Mouse (Mus musculus) heart, postnatal 4 days (tissue): ENCODE results near the gene Olfr764-ps1. TPM values are rescaled to one million over a fixed set of nuclear protein-coding genes. Genes with fewer than 3 reads are reported as not detected.
"Not testable (repeated sequence)": the region's sequence is repeated elsewhere in the genome, so short reads cannot be mapped to it uniquely, and the experiment has no call there.

Experiments used
- DNase-seq: peaks from one replicate; pipeline ENCODE4 v3.0.0; 2021
- total RNA-seq, 2 experiments: library from RNA; stranded (reverse); gene quantifications; 2 replicates each; pipeline ENCODE4 v1.2.3; 2021

The Olfr764-ps1 gene
- not detected for total RNA-seq

DNA sequence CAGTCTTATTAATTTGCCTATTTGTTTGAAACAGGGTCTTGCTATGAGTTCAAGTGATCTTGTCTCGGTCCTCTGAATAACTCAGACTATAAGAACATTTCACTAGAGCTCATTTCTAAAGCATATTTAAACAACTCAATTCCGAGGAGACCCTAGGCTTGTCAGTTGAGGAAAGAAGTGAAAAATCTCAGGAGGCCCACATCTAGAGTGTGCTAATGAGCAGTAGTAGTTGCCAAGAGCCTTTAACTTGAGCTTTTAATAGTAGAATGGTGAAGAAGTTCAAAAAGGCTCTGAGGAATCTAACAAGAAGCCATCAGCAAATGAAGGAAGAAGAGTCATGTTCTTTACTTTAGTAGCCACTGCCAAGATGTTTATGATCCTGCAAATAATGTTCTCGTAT is at the start of gene Olfr764-ps1:
Gene Olfr764-ps1 (minus strand): TSS at position 101 of the 400 bp plus-strand sequence.
- no peak for DNase-seq

DNA sequence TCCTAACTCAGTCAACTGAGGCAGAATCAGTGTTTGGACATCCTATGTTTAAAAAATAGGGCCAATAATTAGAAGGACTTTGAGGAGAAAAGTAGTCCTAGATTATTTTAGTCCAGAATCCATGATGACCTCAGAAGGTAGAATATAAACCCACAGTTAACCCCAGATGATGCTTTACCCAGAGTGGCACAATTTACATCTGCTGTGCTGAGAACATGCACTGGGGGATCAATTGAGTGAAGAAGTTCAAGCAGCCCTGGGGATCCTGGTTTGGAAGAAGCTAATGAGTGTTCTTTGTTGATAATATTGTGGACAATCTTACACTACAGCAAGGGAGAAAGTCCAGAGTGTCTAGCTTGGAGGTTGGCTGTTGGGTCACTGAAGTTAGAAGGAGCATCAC is 43.1 kb upstream of the Olfr764-ps1 start, which contains the start of gene Olfr767:
Gene Olfr767 (minus strand): TSS at position 101 of the 400 bp plus-strand sequence.
- DNase-seq, result not testable (repeated sequence)

DNA sequence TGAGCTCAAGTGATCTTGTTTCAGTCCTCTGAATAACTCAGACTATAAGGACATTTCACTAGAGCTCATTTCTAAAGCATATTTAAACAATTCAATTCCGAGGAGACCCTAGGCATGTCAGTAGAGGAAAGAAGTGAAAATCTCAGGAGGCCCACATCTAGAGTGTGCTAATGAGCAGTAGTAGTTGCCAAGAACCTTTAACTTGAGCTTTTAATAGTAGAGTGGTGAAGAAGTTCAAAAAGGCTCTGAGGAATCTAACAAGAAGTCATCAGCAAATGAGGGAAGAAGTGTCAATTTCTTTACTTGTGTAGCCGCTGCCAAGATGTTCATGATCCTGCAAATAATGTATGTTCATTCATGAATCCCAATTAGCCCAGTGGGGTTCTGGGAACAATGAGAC is 29.2 kb upstream of the Olfr764-ps1 start, which contains the start of gene Olfr766-ps1:
Gene Olfr766-ps1 (minus strand): TSS at position 101 of the 400 bp plus-strand sequence.
- DNase-seq, result no peak

DNA sequence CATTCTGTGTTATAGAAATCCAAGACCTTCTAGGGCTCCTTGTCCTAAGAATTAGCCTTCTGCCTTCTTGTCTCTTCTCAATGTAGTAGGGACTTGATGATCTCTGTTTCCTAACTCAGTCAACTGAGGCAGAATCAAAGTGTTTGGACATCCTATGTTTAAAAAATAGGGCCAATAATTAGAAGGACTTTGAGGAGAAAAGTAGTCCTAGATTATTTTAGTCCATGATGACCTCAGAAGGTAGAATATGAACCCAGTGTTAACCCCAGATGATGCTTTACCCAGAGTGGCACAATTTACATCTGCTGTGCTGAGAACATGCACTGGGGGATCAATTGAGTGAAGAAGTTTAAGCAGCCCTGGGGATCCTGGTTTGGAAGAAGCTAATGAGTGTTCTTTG is 10.2 kb upstream of the Olfr764-ps1 start, which contains the start of gene Olfr765:
Gene Olfr765 (minus strand): TSS at position 101 of the 400 bp plus-strand sequence.
- not testable (repeated sequence) for DNase-seq

GRCm38 (mm10) chr10:129028343-129028742 is 11.4 kb downstream of the Olfr764-ps1 start:
- no peak for DNase-seq

- peak; percentile 41 for DNase-seq
Measured at GRCm38 (mm10) chr10:129026018-129026662, 13.6 kb downstream of the Olfr764-ps1 start.

DNA sequence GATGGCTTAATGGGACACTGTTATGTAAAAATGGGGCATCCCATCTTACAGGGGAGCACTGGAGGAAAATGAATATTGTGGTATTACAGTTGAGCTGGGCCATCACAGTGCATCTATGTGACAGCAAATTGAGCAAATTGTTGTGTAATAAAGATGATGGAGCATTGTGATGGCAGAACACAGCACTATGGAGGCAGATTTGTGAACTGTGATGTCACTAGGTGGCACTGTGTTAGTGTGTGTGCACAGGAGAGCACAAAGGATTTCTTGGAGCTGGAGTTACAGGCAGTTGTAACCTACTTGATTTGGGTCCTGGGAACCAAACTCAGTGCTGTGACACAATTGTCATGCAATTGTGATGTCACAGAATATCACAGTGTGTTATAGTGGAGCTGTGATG is 16.4 kb downstream of the Olfr764-ps1 start:
- DNase-seq, result no peak

GRCm38 (mm10) chr10:129014477-129014876 is 25.2 kb downstream of the Olfr764-ps1 start:
- DNase-seq, result no peak

GRCm38 (mm10) chr10:129011511-129011910 is 28.2 kb downstream of the Olfr764-ps1 start:
- DNase-seq, result not testable (repeated sequence)

GRCm38 (mm10) chr10:129010288-129010841 is 29.3 kb downstream of the Olfr764-ps1 start, which contains the start of gene Olfr763:
Gene Olfr763 (plus strand): TSS chr10:129010791.
- no peak for DNase-seq

- DNase-seq, result no peak
Measured at GRCm38 (mm10) chr10:129004032-129004920, 35.4 kb downstream of the Olfr764-ps1 start.

GRCm38 (mm10) chr10:128996523-128997040 is 43.1 kb downstream of the Olfr764-ps1 start:
- DNase-seq, result no peak

DNA sequence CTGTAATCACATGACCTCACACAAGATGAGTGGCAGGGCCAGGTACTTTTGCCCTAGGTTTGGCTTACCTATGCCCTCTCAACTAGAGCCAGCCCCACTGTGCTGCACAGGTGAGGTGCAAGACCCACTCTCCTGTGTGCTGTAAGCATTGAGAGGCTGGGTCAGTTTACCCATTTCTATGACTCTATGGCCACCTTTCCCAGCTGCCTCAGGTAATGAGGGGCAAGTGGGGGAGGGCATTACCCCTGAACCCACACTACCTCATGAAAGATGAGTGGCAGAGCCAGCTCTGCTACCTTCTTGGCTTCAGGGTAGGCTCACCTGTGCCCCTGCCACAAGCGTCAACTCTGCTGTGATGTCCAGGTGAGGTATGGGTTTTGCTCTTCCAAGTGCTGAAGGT is 43.9 kb downstream of the Olfr764-ps1 start:
- no peak for DNase-seq

GRCm38 (mm10) chr10:128990994-128991393 is 48.7 kb downstream of the Olfr764-ps1 start:
- no peak for DNase-seq

GRCm38 (mm10) chr10:128990129-128990850 is 49.4 kb downstream of the Olfr764-ps1 start:
- not testable (repeated sequence) for DNase-seq

- not testable (repeated sequence) for DNase-seq
Measured at GRCm38 (mm10) chr10:128989131-128989530, 50.6 kb downstream of the Olfr764-ps1 start, which contains the start of gene Olfr9. Gene Olfr9 (plus strand): TSS chr10:128989431.

Other genes with a start within 250 kb of the Olfr764-ps1 start
- gene Mmp19, start 249.0 kb downstream of the Olfr764-ps1 start, total RNA-seq, result 1 to 10 TPM; 2.3 to 2.9 TPM
- 10 to 100 TPM; 45.0 to 48.0 TPM for gene Dnajc14, start 235.8 kb downstream of the Olfr764-ps1 start, total RNA-seq
- gene Tmem198b, start 235.5 kb downstream of the Olfr764-ps1 start, total RNA-seq, result 10 to 100 TPM; 12.8 to 15.4 TPM
- gene Sarnp, start 222.6 kb downstream of the Olfr764-ps1 start, total RNA-seq, result 10 to 100 TPM; 56.1 to 57.3 TPM
- 10 to 100 TPM in 1 of 2 experiments, 1 to 10 TPM in 1; 9.5 to 10.1 TPM for gene Ormdl2, start 218.3 kb downstream of the Olfr764-ps1 start, total RNA-seq
- gene Gdf11, start 148.2 kb downstream of the Olfr764-ps1 start, total RNA-seq, result 1 to 10 TPM; 3.8 to 4.1 TPM
- gene Cd63, start 138.9 kb downstream of the Olfr764-ps1 start, total RNA-seq, result 100 to 1,000 TPM; 216 to 226 TPM
- 1 to 10 TPM; 5.3 to 5.6 TPM for gene Rdh5, start 117.0 kb downstream of the Olfr764-ps1 start, total RNA-seq
- gene Bloc1s1, start 115.9 kb downstream of the Olfr764-ps1 start, total RNA-seq, result 100 to 1,000 TPM; 152 to 180 TPM
- 10 to 100 TPM; 69.6 to 78.5 TPM for gene Itga7, start 106.1 kb downstream of the Olfr764-ps1 start, total RNA-seq
- gene Mettl7b, start 78.9 kb downstream of the Olfr764-ps1 start, total RNA-seq, result under 1 TPM in 1 of 2 experiments, not detected in 1; 0.21 TPM
- gene Olfr9, start 50.5 kb downstream of the Olfr764-ps1 start, total RNA-seq, result not detected
- gene Olfr763, start 29.1 kb downstream of the Olfr764-ps1 start, total RNA-seq, result not detected
- not detected for gene Olfr765, start 10.1 kb upstream of the Olfr764-ps1 start, total RNA-seq
- gene Olfr766-ps1, start 29.1 kb upstream of the Olfr764-ps1 start, total RNA-seq, result not detected
- gene Olfr767, start 43.0 kb upstream of the Olfr764-ps1 start, total RNA-seq, result not detected
- gene Olfr768, start 59.5 kb upstream of the Olfr764-ps1 start, total RNA-seq, result not detected
- not detected for gene Olfr769, start 78.0 kb upstream of the Olfr764-ps1 start, total RNA-seq
- not detected for gene Olfr770, start 99.1 kb upstream of the Olfr764-ps1 start, total RNA-seq
- gene Olfr771, start 124.9 kb upstream of the Olfr764-ps1 start, total RNA-seq, result not detected
- gene Olfr772, start 138.0 kb upstream of the Olfr764-ps1 start, total RNA-seq, result not detected
- not detected for gene Olfr773, start 147.5 kb upstream of the Olfr764-ps1 start, total RNA-seq
- gene Olfr774, start 196.3 kb upstream of the Olfr764-ps1 start, total RNA-seq, result not detected
- not detected for gene Olfr775, start 208.5 kb upstream of the Olfr764-ps1 start, total RNA-seq
- gene Olfr776, start 219.2 kb upstream of the Olfr764-ps1 start, total RNA-seq, result not detected
- gene Olfr777, start 231.6 kb upstream of the Olfr764-ps1 start, total RNA-seq, result not detected